Mouse (Mus musculus) gastrocnemius, postnatal 36 days (tissue): ENCODE data around the gene Abat. TPM values are rescaled to one million over a fixed set of nuclear protein-coding genes. Genes with fewer than 3 reads are reported as not detected.

Experiments used
- DNase-seq, 2 experiments: peaks; one replicate each; pipeline ENCODE4 v3.0.0; 2022
- intact Hi-C: fragments of 180-260 bp; cut with DNase I; formaldehyde crosslinking; loops from one replicate; pipeline ENCODE4 v1.15.1; 2025
- total RNA-seq, 2 experiments: library from RNA; stranded (reverse); gene quantifications; 2 replicates each; pipeline ENCODE4 v1.2.3; 2021

Abat gene
- total RNA-seq, 2 experiments from 2014 or later = 1.9 to 2.8 TPM

- intact Hi-C loops = no loop called here
- DNase-seq = no peak
Observed at GRCm38 (mm10) chr16:8570336-8570735, 57.1 kb downstream of the Abat start.

DNA sequence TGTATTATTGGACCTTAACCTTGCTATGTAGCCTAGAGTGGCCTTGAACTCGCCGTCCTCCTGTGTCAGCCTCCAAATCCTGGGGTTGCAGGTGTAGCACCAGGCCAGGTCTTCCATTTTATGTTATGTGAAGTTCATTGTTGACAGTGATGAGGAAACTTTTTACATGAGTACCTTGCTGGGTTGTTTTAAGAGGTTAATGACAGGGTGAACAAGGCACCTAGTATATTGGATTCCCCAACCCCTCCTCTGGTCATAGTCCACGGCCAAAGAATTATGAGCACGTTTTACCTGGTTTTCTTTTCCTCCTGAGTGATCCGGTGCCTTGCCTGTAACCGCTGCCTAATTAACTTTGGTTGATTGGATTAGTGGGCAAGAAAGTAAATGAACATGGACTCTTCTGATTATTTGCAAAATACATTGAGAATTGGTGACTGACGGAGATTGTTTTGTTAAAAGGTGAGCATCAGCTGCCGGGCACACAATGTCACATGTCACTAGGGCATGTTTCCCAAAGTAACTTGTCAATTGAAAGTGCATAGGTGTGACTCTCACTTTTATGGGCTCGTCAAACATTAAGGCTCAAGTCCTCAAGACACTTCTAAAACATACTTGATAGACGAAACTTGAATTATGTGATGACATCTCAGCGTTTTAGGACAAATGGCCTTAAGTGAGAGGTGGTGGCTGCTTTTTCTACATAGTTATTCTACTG, 57.8 kb downstream of the Abat start:
- intact Hi-C loops = no loop called here
- no peak for DNase-seq

GRCm38 (mm10) chr16:8573041-8573440, 59.8 kb downstream of the Abat start:
- no peak for DNase-seq
- intact Hi-C loops = no loop called here

GRCm38 (mm10) chr16:8573751-8574150, 60.5 kb downstream of the Abat start:
- no peak for DNase-seq
- intact Hi-C loops = no loop called here

DNA sequence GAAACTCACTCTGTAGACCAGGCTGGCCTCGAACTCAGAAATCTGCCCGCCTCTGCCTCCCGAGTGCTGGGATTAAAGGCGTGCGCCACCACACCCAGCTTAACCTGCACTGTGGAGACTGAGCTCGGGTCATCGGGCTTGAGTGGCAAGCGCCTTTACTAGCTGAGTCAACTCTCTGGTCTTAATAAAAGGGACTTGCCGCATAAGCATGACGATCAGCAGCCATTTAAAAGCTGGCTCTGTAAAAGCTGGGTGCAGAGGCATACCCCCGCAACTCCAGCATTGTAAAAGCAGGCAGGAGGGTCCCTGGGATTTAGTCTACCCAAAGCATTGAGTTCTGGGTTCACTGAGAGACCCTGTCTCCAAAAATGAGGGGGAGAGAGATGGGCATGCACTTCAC, 61.1 kb downstream of the Abat start:
- intact Hi-C loops = no loop called here

DNA sequence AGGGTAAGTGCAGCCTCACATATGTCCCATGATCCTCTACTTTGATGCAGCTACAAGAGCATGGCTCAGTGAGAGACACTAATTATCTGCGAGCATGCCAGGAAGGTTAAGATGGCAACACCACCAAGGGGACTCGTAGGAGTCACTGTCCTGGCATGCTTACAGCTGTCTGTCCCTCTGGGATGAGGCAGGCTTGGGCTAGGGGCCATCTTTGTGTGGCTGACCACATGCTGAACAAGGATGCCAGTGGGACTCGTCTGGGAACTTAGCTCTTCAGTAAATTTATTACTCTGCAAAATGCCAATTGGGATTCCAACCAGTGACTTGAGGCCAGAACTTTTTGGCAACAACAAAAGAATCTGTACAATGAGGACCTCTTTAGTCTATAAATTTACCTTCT, 62.9 kb downstream of the Abat start:
- intact Hi-C loops = no loop called here
- no peak for DNase-seq

More for the DNA sequence above, 61.1 kb downstream of the Abat start:
- DNase-seq = no peak

GRCm38 (mm10) chr16:8576901-8577300, 63.7 kb downstream of the Abat start:
- no peak for DNase-seq
- intact Hi-C loops = no loop called here

- intact Hi-C loops = no loop called here
- DNase-seq = no peak
Observed at GRCm38 (mm10) chr16:8578326-8578725, 65.1 kb downstream of the Abat start.

DNA sequence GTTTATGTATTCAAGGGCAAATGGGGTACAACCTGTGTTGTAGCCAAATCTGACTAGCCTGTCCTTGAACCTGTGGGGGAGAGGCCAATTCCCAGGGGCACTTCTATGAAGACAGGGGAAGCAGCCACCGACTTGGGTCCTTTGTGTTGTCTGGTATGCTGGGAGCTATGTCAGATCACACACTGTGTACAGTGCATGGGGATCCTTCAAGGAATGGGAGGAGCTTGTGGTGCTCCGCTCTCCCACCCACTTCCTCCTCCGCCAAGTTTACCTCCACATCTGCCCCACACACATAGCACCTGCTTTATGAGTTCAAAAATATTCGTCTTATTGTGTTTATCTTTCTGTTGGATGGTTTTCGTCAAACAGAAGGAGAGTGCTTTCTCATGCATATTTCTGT, 66.3 kb downstream of the Abat start:
- intact Hi-C loops = no loop called here
- no peak for DNase-seq

DNA sequence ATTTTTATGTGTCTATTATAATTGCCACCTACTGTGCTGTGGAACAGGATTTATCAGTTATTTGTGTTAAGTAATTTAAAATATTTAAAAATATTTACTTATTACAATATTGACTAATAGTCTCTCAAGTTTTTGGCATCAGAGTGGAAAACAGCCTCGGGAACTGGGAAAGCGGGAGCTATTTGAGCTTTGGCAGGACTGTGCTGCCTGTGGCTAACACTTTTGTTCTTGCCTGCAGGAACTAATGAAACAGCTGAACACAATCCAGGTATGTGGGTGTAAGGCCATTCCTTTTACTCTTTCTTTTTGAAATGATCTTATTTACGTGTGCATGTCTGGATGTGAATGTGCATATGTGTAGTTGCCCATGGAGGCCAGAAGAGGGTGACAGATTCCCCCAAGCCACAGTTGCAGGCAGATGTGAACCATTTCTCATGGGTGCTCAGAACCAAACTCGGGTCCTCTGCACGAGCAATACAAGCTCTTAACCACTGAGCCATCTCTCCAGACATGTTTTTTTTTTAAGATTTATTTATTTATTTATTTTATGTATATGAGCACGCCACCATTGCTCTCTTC, 68.5 kb downstream of the Abat start:
- intact Hi-C loops = no loop called here

GRCm38 (mm10) chr16:8582579-8583295, 69.5 kb downstream of the Abat start:
- DNase-seq = no peak
- intact Hi-C loops = no loop called here

More for the DNA sequence above, 68.5 kb downstream of the Abat start:
- DNase-seq = no peak

DNA sequence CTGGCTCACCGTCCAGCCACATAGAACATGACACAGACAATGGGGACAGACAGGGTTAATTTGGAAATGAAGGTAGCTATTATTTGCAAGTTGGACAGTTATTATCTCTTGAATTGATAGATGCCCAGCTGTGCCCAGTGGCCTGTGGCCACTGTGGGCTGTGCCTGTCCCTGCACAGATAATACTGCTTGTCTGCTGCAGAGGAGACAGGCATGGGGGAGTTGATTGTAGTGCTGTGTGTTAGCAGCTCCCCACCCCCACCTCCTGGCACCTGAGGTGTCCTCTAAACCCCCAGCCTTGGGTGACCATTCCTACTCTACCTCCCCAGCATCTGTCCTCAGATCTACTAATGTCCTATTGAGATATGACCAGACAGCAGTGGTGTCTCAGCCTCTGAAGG, 71.0 kb downstream of the Abat start:
- intact Hi-C loops = no loop called here
- no peak for DNase-seq

GRCm38 (mm10) chr16:8585056-8585455, 71.8 kb downstream of the Abat start:
- DNase-seq = no peak
- intact Hi-C loops = no loop called here

- intact Hi-C loops = no loop called here
Observed at GRCm38 (mm10) chr16:8595411-8595810, 82.2 kb downstream of the Abat start.

DNA sequence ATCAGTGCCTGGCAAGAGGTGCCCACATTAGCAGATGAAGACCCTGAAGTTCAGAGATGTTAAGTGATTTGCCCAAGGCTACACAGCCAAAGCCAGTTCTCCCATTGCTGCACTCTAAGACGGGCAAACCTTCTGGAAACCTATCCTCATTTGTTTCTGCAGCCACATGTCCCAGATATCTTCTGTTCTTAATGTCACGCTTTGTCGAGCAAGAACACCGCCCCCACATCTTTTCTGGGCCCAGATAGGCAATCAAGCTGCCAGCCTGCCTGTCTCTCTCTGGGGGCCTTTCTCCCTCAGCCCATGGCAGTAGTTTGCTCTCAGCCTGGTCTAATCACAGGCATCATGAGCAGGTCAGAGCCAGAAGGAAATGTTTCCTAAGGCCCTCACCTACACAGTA, 83.1 kb downstream of the Abat start:
- intact Hi-C loops = no loop called here
- no peak for DNase-seq

More at GRCm38 (mm10) chr16:8595411-8595810, 82.2 kb downstream of the Abat start:
- no peak for DNase-seq

DNA sequence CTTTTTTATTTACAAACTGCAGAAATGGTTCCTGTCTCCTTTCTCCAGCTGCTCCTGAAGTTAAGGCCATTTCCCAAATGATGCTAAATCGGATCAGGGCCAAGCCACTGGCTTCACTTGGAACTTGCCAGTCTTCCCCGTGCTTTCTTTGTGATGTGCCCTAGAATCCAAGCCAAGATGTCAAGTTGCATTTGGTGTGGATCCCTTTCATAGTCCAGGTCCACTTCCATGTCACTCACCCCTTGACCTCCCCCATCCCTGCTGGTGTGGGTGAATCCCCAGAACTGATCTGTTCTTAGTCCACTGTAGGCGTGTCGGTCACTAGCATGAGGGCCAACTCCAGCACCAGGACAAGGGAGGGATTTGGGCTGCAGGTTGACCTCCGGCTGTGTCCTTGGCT, 84.3 kb downstream of the Abat start:
- no peak for DNase-seq

DNA sequence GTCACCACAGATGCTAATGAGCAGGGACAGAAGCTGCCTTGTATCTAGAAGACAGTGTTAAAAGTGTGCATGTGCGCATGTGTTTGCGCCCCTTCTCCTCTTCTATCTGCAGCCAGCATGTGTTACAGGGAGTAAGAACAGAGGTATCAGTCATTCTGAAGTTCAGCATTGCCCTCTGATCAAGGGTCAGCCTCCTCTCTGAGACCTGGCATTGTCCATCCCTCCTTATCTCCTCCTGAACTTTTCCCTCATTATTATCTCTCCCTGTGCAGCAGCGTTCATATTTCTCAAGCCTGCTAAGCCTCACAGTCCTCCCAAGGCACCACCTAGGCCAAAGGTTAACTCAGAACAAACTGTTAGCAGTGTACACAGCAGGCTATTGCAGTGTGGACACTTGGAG, 90.6 kb downstream of the Abat start:
- intact Hi-C loops = no loop called here
- no peak for DNase-seq

More for the DNA sequence above, 84.3 kb downstream of the Abat start:
- intact Hi-C loops = no loop called here

DNA sequence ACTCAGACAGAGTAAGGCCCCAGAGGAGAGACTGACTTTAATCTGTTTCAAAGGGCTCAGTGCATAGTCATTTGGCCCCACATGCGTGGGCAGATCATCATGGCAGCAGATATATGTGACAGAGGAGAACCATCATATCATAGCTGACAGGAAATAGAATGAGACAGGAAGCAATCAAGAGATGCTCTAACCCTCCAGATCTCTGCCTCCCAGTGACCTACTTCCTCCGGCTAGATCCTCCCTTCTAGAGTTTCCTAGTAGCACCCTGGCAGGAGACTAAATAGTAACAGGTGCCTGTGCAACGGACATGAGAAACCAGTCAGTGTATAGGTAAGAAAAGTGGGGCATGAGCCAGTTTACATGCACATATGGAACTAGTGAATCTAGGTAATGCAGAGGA, 97.2 kb downstream of the Abat start:
- DNase-seq = no peak
- intact Hi-C loops = no loop called here

DNA sequence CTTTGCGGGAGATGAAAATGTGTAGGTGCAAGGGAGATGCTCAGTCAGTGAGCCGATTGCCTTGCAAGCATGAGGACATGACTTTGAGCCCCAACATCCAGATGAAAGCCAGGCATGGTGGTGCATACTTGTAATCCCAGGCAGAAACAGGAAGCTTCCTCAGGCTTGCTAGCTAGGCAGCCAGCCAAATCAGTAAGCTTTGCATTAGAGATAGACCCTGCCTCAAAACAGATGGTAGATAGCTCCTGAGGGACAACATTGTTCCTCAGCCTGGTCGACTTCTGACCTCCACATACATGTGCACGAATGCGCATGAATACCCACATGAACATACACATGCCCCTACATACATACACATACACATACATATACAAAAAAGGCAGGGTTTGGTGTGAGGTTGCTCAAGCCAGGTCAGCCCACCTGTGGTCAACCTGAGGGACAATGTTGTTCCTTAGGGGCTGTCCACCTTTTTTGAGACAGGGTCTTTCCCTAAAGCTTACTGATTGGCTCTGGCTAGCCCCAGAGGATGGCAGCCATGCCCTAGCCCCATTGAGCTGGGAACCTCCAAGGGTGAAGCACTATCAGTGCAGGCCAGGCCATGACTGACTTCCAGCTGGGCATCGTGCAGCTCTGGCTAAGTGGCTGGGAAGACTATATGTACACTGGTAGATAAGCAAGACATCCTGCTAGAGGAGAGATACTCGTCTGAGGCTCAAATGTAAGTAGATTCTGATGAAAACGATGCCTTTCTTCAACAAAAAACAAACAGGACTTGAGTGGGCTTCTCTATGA, 99.2 kb downstream of the Abat start:
- DNase-seq = no peak
- intact Hi-C loops = no loop called here

DNA sequence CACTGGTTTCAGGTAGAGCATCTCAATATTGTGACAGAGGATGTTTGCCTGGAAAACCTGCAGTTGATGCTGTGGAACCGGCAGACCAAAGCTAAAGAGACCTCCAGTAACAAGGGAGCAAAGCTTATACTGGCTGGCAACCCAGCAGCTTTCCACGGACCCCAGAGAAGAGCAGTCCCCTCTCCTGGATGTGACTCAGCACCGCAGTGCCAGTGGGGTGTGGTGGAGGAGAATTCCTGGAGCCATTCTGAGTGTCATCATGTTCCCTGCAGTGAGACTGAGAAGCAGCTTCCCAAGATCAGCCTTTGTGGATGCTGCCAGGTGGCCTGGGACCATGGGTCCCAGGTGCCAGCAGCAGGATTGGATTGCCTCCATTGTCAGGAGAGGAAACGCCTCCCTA, 99.8 kb downstream of the Abat start:
- no peak for DNase-seq
- intact Hi-C loops = no loop called here

DNA sequence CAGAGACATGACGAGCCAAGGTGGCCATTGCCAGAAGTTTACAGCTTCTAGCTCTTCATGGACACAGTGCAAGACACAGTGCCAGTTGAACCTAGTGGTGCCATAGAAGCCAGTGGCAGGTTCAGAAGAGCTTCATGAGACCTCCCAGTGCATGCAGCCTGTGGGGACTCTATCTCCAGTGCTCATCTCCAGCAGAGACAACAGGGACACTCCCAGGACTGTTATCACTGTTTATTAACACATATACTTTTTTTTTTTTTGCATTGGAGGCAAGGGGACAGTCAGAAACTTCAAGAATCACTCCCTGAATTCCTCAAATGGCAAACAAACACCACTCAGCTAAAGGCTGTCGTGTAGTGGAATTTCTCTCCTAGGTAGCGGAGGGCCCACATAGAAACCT, 100.2 kb downstream of the Abat start:
- intact Hi-C loops = no loop called here
- DNase-seq = no peak
